Mouse (Mus musculus): ENCODE measurements around the gene Smad1. TPM values are rescaled to one million over a fixed set of nuclear protein-coding genes. Genes with fewer than 3 reads are reported as not detected.

The Smad1 gene
- polyA plus RNA-seq, 1 experiment, result 32.8 TPM

DNA sequence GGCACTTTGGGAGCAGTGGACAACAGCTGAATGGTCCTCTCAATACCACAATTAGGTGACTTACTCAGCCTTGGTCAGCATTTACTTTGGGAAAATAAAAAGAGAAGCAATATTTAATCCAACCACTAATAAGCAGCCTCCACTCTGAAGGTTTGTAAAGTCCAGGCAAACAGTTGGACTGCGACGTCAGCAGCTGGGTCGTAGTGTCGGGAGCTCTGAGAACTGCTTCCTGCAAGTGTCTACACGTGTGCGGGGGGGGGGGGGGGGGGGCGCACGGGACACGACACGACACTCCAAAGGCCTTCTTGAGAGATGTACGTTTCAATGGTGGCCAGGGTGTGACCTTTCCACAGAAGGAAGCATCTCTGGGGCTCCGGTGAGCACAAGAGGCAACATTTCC, 32.0 kb downstream of the Smad1 start:
- TF ChIP-seq POLR2A (IDR thresholded peaks at IDR 0.05; ENCODE audit: control insufficient read depth, low read depth, low read length) (no peak), CTCF (IDR thresholded peaks at IDR 0.05; ENCODE audit: control insufficient read depth, insufficient read depth, insufficient replicate concordance, low read depth, low read length) (no peak)
- H3K27me3 ChIP-seq (ENCODE audit: control insufficient read depth, insufficient read depth, low read length), result no peaks in the 10 kb centered on the region
- H3K4me3 ChIP-seq (ENCODE audit: control insufficient read depth, low read depth, low read length), result no peak overlapping the region
- H3K36me3 ChIP-seq (ENCODE audit: control insufficient read depth, insufficient read depth, low read length), result no peaks in the 10 kb centered on the region
- H3K27ac ChIP-seq (ENCODE audit: control insufficient read depth, insufficient read depth, low read depth, low read length), result no peak overlapping the region
- H3K4me1 ChIP-seq (ENCODE audit: control insufficient read depth, insufficient read depth, low read length), result no peaks in the 10 kb centered on the region

DNA sequence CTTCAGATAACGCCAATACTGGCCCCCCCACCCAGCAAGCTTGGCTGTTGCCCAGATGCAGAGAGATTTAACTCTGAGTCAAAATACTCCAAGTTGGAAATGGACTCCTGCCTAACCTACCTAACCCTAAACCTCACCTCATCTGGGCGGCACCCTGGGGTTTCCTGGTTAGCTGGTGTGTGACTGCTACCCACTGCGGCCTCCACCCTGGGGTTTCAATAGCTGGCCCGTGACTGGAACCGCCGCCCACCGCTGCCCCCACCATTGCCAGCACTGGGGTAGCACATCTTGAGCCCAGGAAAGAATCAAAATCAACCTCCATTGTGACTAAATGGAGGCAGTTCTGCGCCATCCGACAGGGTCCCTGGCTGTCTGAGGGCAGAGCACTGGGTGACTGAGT, 33.1 kb downstream of the Smad1 start:
- Histone ChIP-seq H3K27ac (ENCODE audit: control insufficient read depth, insufficient read depth, low read depth, low read length) (no peak overlapping the region), H3K4me3 (ENCODE audit: control insufficient read depth, low read depth, low read length) (no peak overlapping the region), H3K4me1 (ENCODE audit: control insufficient read depth, insufficient read depth, low read length) (no peaks in the 10 kb centered on the region), H3K27me3 (ENCODE audit: control insufficient read depth, insufficient read depth, low read length) (no peaks in the 10 kb centered on the region), H3K36me3 (ENCODE audit: control insufficient read depth, insufficient read depth, low read length) (no peaks in the 10 kb centered on the region)
- TF ChIP-seq POLR2A (IDR thresholded peaks at IDR 0.05; ENCODE audit: control insufficient read depth, low read depth, low read length) (no peak), CTCF (IDR thresholded peaks at IDR 0.05; ENCODE audit: control insufficient read depth, insufficient read depth, insufficient replicate concordance, low read depth, low read length) (no peak)

DNA sequence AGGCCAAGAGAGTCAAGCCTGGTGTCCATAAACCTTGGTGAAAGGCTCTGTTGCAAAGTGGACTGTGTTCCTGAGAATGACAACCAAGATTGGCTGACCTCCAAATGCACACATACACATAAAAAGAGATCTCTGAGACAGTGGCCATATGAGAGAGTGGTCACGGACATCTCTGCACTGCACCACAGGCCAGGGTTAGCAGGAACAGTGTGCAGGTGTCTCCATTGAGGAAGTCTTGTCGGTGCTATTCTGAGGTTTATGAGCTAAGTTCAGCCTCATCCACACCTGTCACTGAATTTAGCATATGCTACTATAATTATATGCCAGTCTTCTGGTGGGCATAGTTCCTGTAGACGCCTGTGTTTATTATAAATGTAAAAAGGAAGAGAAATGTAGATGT, 33.6 kb downstream of the Smad1 start:
- TF ChIP-seq CTCF (IDR thresholded peaks at IDR 0.05; ENCODE audit: control insufficient read depth, insufficient read depth, insufficient replicate concordance, low read depth, low read length), result no peak
- TF ChIP-seq POLR2A (IDR thresholded peaks at IDR 0.05; ENCODE audit: control insufficient read depth, low read depth, low read length), result no peak

DNA sequence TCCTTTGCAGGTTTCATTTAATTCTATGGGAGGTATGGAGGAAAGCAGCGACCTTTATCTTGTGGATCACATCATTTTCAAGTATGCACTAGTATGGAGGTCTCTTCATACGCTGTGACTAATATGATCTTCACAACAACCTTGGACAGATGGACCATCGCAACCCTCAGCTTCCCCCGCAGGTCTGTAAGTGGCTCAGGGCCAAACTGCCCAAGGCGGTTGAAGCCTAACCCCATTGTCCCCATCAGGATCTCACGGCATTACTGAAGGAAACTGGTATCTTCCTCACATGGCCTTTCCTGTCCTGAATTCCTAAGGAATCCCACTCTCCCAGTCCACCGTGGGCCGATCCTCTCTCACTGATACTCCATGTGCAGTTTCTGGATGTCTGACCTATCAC, 34.5 kb downstream of the Smad1 start:
- no peak overlapping the region for H3K27ac ChIP-seq (ENCODE audit: control insufficient read depth, insufficient read depth, low read depth, low read length)
- TF ChIP-seq CTCF (IDR thresholded peaks at IDR 0.05; ENCODE audit: control insufficient read depth, insufficient read depth, insufficient replicate concordance, low read depth, low read length), result no peak
- TF ChIP-seq POLR2A (IDR thresholded peaks at IDR 0.05; ENCODE audit: control insufficient read depth, low read depth, low read length), result no peak
- no peaks in the 10 kb centered on the region; the same call in 1 of the 2 replicates for H3K4me1 ChIP-seq (ENCODE audit: control insufficient read depth, insufficient read depth, low read length)
- no peaks in the 10 kb centered on the region for H3K27me3 ChIP-seq (ENCODE audit: control insufficient read depth, insufficient read depth, low read length)
- no peaks in the 10 kb centered on the region for H3K36me3 ChIP-seq (ENCODE audit: control insufficient read depth, insufficient read depth, low read length)
- no peak overlapping the region for H3K4me3 ChIP-seq (ENCODE audit: control insufficient read depth, low read depth, low read length)

More for the DNA sequence above, 33.6 kb downstream of the Smad1 start:
- Histone ChIP-seq H3K36me3 (ENCODE audit: control insufficient read depth, insufficient read depth, low read length) (no peaks in the 10 kb centered on the region), H3K4me1 (ENCODE audit: control insufficient read depth, insufficient read depth, low read length) (no peaks in the 10 kb centered on the region), H3K27me3 (ENCODE audit: control insufficient read depth, insufficient read depth, low read length) (no peaks in the 10 kb centered on the region), H3K4me3 (ENCODE audit: control insufficient read depth, low read depth, low read length) (no peak overlapping the region), H3K27ac (ENCODE audit: control insufficient read depth, insufficient read depth, low read depth, low read length) (no peak overlapping the region)

DNA sequence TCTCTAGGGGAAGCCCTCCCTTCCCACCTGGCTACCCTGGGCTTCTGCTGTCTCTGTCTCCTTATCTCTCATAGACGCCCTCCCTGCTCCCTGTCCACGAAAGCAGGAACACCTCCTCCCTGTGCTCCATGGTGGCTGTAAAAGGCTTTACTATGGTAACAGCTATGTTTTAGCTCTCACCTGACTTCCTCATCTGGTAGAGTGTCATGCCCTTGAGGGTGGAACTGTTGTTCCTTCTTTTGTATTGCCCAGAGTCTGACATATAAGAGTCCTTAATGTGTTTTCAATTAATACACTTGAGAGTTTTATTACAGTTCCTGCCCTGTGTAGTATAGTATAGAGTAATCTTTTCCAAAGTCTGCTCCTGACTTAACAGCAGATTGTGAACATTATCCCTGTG, 36.9 kb downstream of the Smad1 start:
- no peaks in the 10 kb centered on the region for H3K36me3 ChIP-seq (ENCODE audit: control insufficient read depth, insufficient read depth, low read length)
- H3K4me1 ChIP-seq (ENCODE audit: control insufficient read depth, insufficient read depth, low read length), result no peaks in the 10 kb centered on the region; the same call in 1 of the 2 replicates
- TF ChIP-seq CTCF (IDR thresholded peaks at IDR 0.05; ENCODE audit: control insufficient read depth, insufficient read depth, insufficient replicate concordance, low read depth, low read length) (no peak), POLR2A (IDR thresholded peaks at IDR 0.05; ENCODE audit: control insufficient read depth, low read depth, low read length) (no peak)

DNA sequence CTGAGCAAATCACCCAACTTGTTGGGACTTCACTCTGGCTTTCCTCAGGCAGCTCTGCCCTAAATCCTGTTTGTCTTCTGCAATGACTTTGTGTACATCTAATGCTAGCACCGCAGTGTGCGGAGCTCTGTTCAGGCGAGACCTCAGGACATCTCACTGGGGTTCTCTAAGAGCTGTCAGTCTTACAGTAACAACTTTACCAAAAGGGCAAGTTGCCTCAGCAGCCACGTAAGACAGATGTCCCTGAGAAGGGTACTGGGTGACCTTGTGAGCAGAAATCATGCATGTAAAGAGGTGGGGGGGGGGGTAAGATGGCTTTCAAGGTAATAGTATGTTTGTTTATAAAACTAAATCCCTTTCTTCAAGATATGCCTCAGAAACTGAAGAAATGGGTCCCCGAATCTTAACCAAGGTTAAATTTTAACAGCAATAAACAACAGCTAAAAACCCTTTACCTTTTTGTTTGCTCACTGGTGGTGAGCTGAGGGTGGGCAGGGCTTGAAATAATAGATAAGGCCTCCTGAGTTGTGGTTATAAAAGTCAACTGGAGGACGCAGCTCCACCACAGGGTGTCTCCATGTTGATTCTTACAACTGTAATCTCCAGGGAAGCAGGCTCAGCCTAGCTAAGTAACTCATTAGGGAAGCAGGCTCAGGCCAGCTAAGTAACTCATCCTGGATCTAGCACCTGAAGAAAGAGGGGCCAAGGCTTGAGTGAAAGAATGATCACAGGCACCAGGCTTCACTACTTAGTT, 38.4 kb downstream of the Smad1 start:
- Histone ChIP-seq H3K36me3 (ENCODE audit: control insufficient read depth, insufficient read depth, low read length) (no peaks in the 10 kb centered on the region), H3K4me1 (ENCODE audit: control insufficient read depth, insufficient read depth, low read length) (peaks cover 9% of the 10 kb centered on the region), H3K4me3 (ENCODE audit: control insufficient read depth, low read depth, low read length) (no peak overlapping the region), H3K27ac (ENCODE audit: control insufficient read depth, insufficient read depth, low read depth, low read length) (peak overlapping the region; percentile 39), H3K27me3 (ENCODE audit: control insufficient read depth, insufficient read depth, low read length) (no peaks in the 10 kb centered on the region)
- TF ChIP-seq CTCF (IDR thresholded peaks at IDR 0.05; ENCODE audit: control insufficient read depth, insufficient read depth, insufficient replicate concordance, low read depth, low read length) (no peak), POLR2A (IDR thresholded peaks at IDR 0.05; ENCODE audit: control insufficient read depth, low read depth, low read length) (no peak)

More for the DNA sequence above, 36.9 kb downstream of the Smad1 start:
- Histone ChIP-seq H3K4me3 (ENCODE audit: control insufficient read depth, low read depth, low read length) (no peak overlapping the region), H3K27ac (ENCODE audit: control insufficient read depth, insufficient read depth, low read depth, low read length) (no peak overlapping the region), H3K27me3 (ENCODE audit: control insufficient read depth, insufficient read depth, low read length) (no peaks in the 10 kb centered on the region)

DNA sequence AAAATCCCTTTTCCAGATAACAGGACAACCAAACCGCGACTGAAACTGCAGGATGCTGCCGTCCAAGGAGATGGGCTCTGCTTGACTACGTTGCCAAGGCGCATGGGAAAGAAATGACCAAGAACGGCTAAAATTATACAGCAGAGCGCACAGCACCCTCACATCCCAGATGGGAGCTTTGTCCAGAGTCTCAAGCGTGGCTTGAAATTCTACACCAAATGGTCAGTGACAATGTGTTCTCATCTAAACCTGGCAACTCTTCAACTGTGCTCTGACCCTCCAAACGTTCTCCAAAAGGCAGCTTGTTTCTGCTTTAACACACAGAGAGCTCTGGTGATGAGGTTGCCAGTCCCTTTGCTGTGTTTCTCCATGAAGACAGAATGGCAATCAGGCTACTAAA, 39.0 kb downstream of the Smad1 start:
- peak overlapping the region; percentile 39 for H3K27ac ChIP-seq (ENCODE audit: control insufficient read depth, insufficient read depth, low read depth, low read length)

More for the DNA sequence above, 39.0 kb downstream of the Smad1 start:
- H3K4me1 ChIP-seq (ENCODE audit: control insufficient read depth, insufficient read depth, low read length), result peaks cover 13% of the 10 kb centered on the region
- TF ChIP-seq CTCF (IDR thresholded peaks at IDR 0.05; ENCODE audit: control insufficient read depth, insufficient read depth, insufficient replicate concordance, low read depth, low read length) (no peak), POLR2A (IDR thresholded peaks at IDR 0.05; ENCODE audit: control insufficient read depth, low read depth, low read length) (no peak)
- H3K4me3 ChIP-seq (ENCODE audit: control insufficient read depth, low read depth, low read length), result no peak overlapping the region
- no peaks in the 10 kb centered on the region for H3K27me3 ChIP-seq (ENCODE audit: control insufficient read depth, insufficient read depth, low read length)
- H3K36me3 ChIP-seq (ENCODE audit: control insufficient read depth, insufficient read depth, low read length), result no peaks in the 10 kb centered on the region

Measured in testis, adult 2 months (tissue).